Mouse (Mus musculus) CH12.LX (cell line): ENCODE measurements at regions not wholly inside any gene's neighbourhood (a gene's known extent, or its start where the extent isn't known, plus 50 kb on each side); places are given as distances from the start of the nearest gene placed in this dataset.

Experiments used
- DNase-seq: peaks from one replicate; pipeline ENCODE4 v3.0.0-alpha.2; 2013; ENCODE audit errors: extremely low read depth
- H3K27ac ChIP-seq: 2 replicates; pipeline ENCODE4 v1.5.1; 2012; ENCODE audit warnings: low read depth, mild to moderate bottlenecking, control low read depth, moderate library complexity; ENCODE audit not compliant: insufficient read depth
- H3K27me3 ChIP-seq: replicated peaks from 2 replicates; pipeline ENCODE3; 2012; ENCODE audit warnings: inconsistent platforms
- H3K36me3 ChIP-seq, 2 experiments: replicated peaks in 1 of 2; 2 replicates each; pipeline versions ENCODE3 to v1.6.1; 2012; ENCODE audit warnings: inconsistent platforms in 1 of 2, low read length in 1 of 2, mild to moderate bottlenecking in 1 of 2, mixed read lengths in 1 of 2, moderate library complexity in 1 of 2; ENCODE audit not compliant: control insufficient read depth in 1 of 2, insufficient read depth in 1 of 2
- H3K4me1 ChIP-seq, 2 experiments: 2 replicates each; pipeline ENCODE4 v1.6.1; 2012; ENCODE audit warnings: inconsistent platforms in 1 of 2, moderate library complexity in 1 of 2; ENCODE audit not compliant: insufficient read depth in 2 of 2, control insufficient read depth in 1 of 2
- H3K4me2 ChIP-seq: 2 replicates; pipeline ENCODE4 v1.6.1; 2012; ENCODE audit warnings: low read depth, mild to moderate bottlenecking, control low read depth; ENCODE audit not compliant: poor library complexity, insufficient read depth, severe bottlenecking
- H3K4me3 ChIP-seq, 3 experiments: fragments of 150-350 bp in 1 of 3; sonication (generic) in 1 of 3; replicated peaks in 1 of 3; 2 replicates each; pipeline versions ENCODE3 to v1.5.1; 2011 to 2012; ENCODE audit warnings: low read depth in 2 of 3, low read length in 2 of 3, mild to moderate bottlenecking in 2 of 3, moderate library complexity in 2 of 3, control low read depth in 1 of 3, improper control_type of control experiment in 1 of 3, inconsistent platforms in 1 of 3, mixed read lengths in 1 of 3; ENCODE audit not compliant: poor library complexity in 1 of 3
- H3K79me2 ChIP-seq: replicated peaks from 2 replicates; pipeline ENCODE4 v1.6.1; 2012; ENCODE audit warnings: mild to moderate bottlenecking, moderate library complexity; ENCODE audit not compliant: control insufficient read depth, poor library complexity, insufficient read depth, severe bottlenecking; ENCODE audit errors: extremely low read depth
- H3K9ac ChIP-seq: 2 replicates; pipeline ENCODE4 v1.6.1; 2012; ENCODE audit warnings: low read depth, mild to moderate bottlenecking, control low read depth, moderate library complexity; ENCODE audit not compliant: insufficient read depth
- H3K9me3 ChIP-seq: replicated peaks from 2 replicates; pipeline ENCODE3; 2012; ENCODE audit warnings: low read length, inconsistent platforms, mixed read lengths
- CTCF ChIP-seq, 2 experiments: IDR thresholded peaks in 1 of 2; conservative IDR thresholded peaks in 1 of 2; 2 replicates each; pipeline ENCODE4 v1.5.1; 2011 to 2012; ENCODE audit warnings: low read depth in 2 of 2, low read length in 2 of 2, improper control_type of control experiment in 1 of 2, inconsistent platforms in 1 of 2, mild to moderate bottlenecking in 1 of 2, moderate library complexity in 1 of 2
- ELF1 ChIP-seq: IDR thresholded peaks from 2 replicates; pipeline ENCODE4 v1.6.1; 2014; ENCODE audit warnings: low read depth, mild to moderate bottlenecking, inconsistent platforms, low read length, improper control_type of control experiment
- ETS1 ChIP-seq: conservative IDR thresholded peaks from 2 replicates; pipeline ENCODE4 v1.6.1; 2012; ENCODE audit warnings: low read depth, mild to moderate bottlenecking, inconsistent platforms, low read length, improper control_type of control experiment, moderate library complexity
- GABPA ChIP-seq: IDR thresholded peaks from 2 replicates; pipeline ENCODE4 v1.6.1; 2012; ENCODE audit warnings: low read depth, low read length, improper control_type of control experiment, inconsistent platforms; ENCODE audit not compliant: insufficient replicate concordance
- HCFC1 ChIP-seq: IDR thresholded peaks from 2 replicates; pipeline ENCODE4 v1.6.1; 2012; ENCODE audit warnings: low read depth, mild to moderate bottlenecking, inconsistent platforms, low read length, improper control_type of control experiment
- IRF4 ChIP-seq: IDR thresholded peaks from 2 replicates; pipeline ENCODE4 v1.6.1; 2014; ENCODE audit warnings: low read depth, mild to moderate bottlenecking, inconsistent platforms, low read length, improper control_type of control experiment
- JUN ChIP-seq: IDR thresholded peaks from 2 replicates; pipeline ENCODE4 v1.6.1; 2011; ENCODE audit warnings: low read depth, mild to moderate bottlenecking, low read length, improper control_type of control experiment, moderate library complexity; ENCODE audit not compliant: insufficient read depth
- JUND ChIP-seq: conservative IDR thresholded peaks from 2 replicates; pipeline ENCODE4 v1.6.1; 2011; ENCODE audit warnings: low read depth, low read length, improper control_type of control experiment
- MAFK ChIP-seq: IDR thresholded peaks from 2 replicates; pipeline ENCODE4 v1.6.1; 2011; ENCODE audit warnings: low read length, improper control_type of control experiment; ENCODE audit not compliant: insufficient replicate concordance
- MXI1 ChIP-seq: IDR thresholded peaks from 2 replicates; pipeline ENCODE4 v1.6.1; 2011; ENCODE audit warnings: mild to moderate bottlenecking, low read depth, low read length, improper control_type of control experiment
- NRF1 ChIP-seq: IDR thresholded peaks from 2 replicates; pipeline ENCODE4 v1.6.1; 2014; ENCODE audit warnings: low read depth, mild to moderate bottlenecking, inconsistent platforms, low read length, improper control_type of control experiment, moderate library complexity
- PAX5 ChIP-seq: IDR thresholded peaks from 2 replicates; pipeline ENCODE4 v1.6.1; 2012; ENCODE audit warnings: low read length, inconsistent platforms, mixed read lengths
- POLR2A ChIP-seq: IDR thresholded peaks from 2 replicates; pipeline ENCODE4 v1.6.1; 2011; ENCODE audit warnings: low read depth, mild to moderate bottlenecking, improper control_type of control experiment, low read length
- RCOR1 ChIP-seq: conservative IDR thresholded peaks from 2 replicates; pipeline ENCODE4 v1.6.1; 2012; ENCODE audit warnings: low read depth, mild to moderate bottlenecking, inconsistent platforms, low read length, improper control_type of control experiment
- SIN3A ChIP-seq: IDR thresholded peaks from 2 replicates; pipeline ENCODE4 v1.6.1; 2012; ENCODE audit warnings: low read length, improper control_type of control experiment, inconsistent platforms
- SMC3 ChIP-seq: IDR thresholded peaks from 2 replicates; pipeline ENCODE4 v1.6.1; 2011; ENCODE audit warnings: low read depth, low read length, improper control_type of control experiment
- TCF12 ChIP-seq: IDR thresholded peaks from 2 replicates; pipeline ENCODE4 v1.6.1; 2014; ENCODE audit warnings: low read depth, mild to moderate bottlenecking, inconsistent platforms, low read length, improper control_type of control experiment
- UBTF ChIP-seq: IDR thresholded peaks from 2 replicates; pipeline ENCODE4 v1.6.1; 2012; ENCODE audit warnings: low read depth, mild to moderate bottlenecking, inconsistent platforms, low read length, improper control_type of control experiment, moderate library complexity
- USF1 ChIP-seq: IDR thresholded peaks from 2 replicates; pipeline ENCODE4 v1.6.1; 2014; ENCODE audit warnings: low read depth, mild to moderate bottlenecking, inconsistent platforms, low read length, improper control_type of control experiment
- USF2 ChIP-seq: conservative IDR thresholded peaks from 2 replicates; pipeline ENCODE4 v1.6.1; 2011; ENCODE audit warnings: low read depth, low read length, improper control_type of control experiment
- ZC3H11A ChIP-seq: IDR thresholded peaks from 2 replicates; pipeline ENCODE4 v1.6.1; 2012; ENCODE audit warnings: low read depth, mild to moderate bottlenecking, inconsistent platforms, low read length, improper control_type of control experiment
- ZKSCAN1 ChIP-seq: IDR thresholded peaks from 2 replicates; pipeline ENCODE4 v1.6.1; 2012; ENCODE audit warnings: low read depth, inconsistent platforms, low read length, improper control_type of control experiment, borderline replicate concordance
- dilution Hi-C: fragments of 300-500 bp; cut with MboI; formaldehyde crosslinking; loops from 2 replicates; pipeline ENCODE4 v1.14.3; 2020; ENCODE audit warnings: low sequenced_read_pairs; ENCODE audit not compliant: extremely low pct_unique_long_range_greater_than_20kb, extremely low pct_ligation_motif_present
- in situ Hi-C: fragments of 300-500 bp; cut with MboI; formaldehyde crosslinking; loops from 3 replicates; pipeline ENCODE4 v1.14.3; 2019; ENCODE audit warnings: low sequenced_read_pairs, low pct_ligation_motif_present, low pct_unique_long_range_greater_than_20kb, mixed read lengths

DNA sequence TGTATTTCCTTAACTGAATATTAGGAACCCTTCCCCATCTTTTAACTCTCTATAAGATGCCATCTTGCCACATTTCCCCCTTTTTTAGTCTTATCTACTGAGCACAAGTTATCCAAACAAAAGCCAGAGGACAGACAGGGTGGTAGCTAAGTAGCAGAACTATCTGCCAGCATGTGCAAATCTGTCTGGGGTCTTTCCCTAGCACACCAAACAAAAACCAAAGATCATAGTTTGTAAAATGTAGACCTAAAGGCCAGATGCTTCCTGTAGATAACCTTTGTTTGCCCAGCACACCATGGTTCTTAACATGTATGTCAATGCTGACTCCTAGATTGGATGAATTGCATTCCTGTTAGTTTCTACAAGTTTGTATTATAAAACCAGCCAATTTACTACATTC lies 82.9 kb upstream of the Gria3 start:
- Histone ChIP-seq H3K4me1 (no peaks in the 10 kb centered on the region), H3K9ac (no peak overlapping the region), H3K4me3 (no peak overlapping the region), H3K9me3 (no peaks in the 10 kb centered on the region), H3K27ac (no peak overlapping the region), H3K4me2 (no peak overlapping the region), H3K36me3 (no peaks in the 10 kb centered on the region), H3K27me3 (no peaks in the 10 kb centered on the region), H3K79me2 (no peaks in the 10 kb centered on the region)
- dilution Hi-C loops (no loop called here), in situ Hi-C loops (no loop called here)
- TF ChIP-seq ZC3H11A, result no peak
- TF ChIP-seq MAFK, result no peak
- TF ChIP-seq POLR2A, result no peak
- TF ChIP-seq USF1, result no peak
- no peak for TF ChIP-seq SIN3A
- DNase-seq, result no peak

- TF ChIP-seq ELF1 (no peak), RCOR1 (no peak), UBTF (no peak), NRF1 (no peak), PAX5 (no peak), JUN (no peak), CTCF (conservative IDR thresholded peaks at IDR 0.05 in 1 of 2, IDR thresholded peaks at IDR 0.05 in 1 of 2; ENCODE audit: low read depth in 2 of 2, low read length in 2 of 2) (no peak), TCF12 (no peak), ZKSCAN1 (no peak), IRF4 (no peak), GABPA (no peak), SMC3 (no peak), USF2 (no peak), MXI1 (no peak), HCFC1 (no peak), JUND (no peak), ETS1 (no peak), USF1 (no peak)
- no peaks in the 10 kb centered on the region for H3K9me3 ChIP-seq
- H3K4me3 ChIP-seq, result no peak overlapping the region
- no peaks in the 10 kb centered on the region for H3K4me1 ChIP-seq
- in situ Hi-C loops (no loop called here), dilution Hi-C loops (no loop called here)
- H3K36me3 ChIP-seq, result no peaks in the 10 kb centered on the region
- no peaks in the 10 kb centered on the region for H3K79me2 ChIP-seq
- H3K4me2 ChIP-seq, result no peak overlapping the region
- H3K27me3 ChIP-seq, result no peaks in the 10 kb centered on the region
- H3K27ac ChIP-seq, result no peak overlapping the region
- H3K9ac ChIP-seq, result no peak overlapping the region
- DNase-seq, result no peak
These were observed 80.8 kb upstream of the Gria3 start for GRCm38 (mm10) chrX:41319896-41320295.
